28 mouse cellular contexts compared by ENCODE assay signal in the genomic region with DNA sequence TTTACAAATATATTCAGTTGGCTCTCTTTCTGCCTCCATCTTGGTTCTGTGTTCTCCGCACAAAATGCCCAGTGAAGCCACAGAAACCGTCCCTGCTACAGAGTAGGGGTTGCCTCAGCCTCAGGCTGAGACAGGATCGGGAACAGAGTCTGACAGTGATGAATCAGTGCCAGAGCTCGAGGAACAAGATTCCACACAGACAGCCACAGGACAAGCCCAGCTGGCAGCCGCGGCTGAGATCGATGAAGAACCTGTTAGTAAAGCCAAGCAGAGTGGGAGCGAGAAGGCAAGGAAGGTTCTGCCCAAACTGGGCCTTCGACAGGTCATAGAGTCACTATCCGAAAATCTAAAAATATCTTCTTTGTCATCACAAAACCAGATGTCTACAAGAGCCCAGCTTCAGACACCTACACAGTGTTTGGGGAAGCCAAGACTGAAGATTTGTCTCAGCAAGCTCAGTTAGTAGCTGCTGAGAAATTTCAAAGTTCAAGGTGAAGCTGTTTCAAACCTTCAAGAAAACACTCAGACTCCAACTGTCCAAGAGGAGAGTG. TPM values are rescaled to one million over a fixed set of nuclear protein-coding genes. Genes with fewer than 3 reads are reported as not detected.
"Had no signal": no experiment of that assay in that cellular context is flagged by ENCODE, and none has a peak within 500 bp of the region (broad histone marks: within the 10 kb centered on the region; RNA-seq: fewer than 3 reads in every experiment).

No protein-coding gene starts in this region.

- H3K27ac ChIP-seq: lung, embryonic 15.5 days; macrophage; midbrain, embryonic 13.5 days; midbrain, embryonic 15.5 days; neural tube, embryonic 12.5 days had no signal

- H3K4me1 ChIP-seq: lung, embryonic 15.5 days; megakaryocyte, embryonic 14.5 days; midbrain, embryonic 13.5 days; midbrain, embryonic 15.5 days; neural tube, embryonic 12.5 days had no signal

- H3K4me3 ChIP-seq: lung, embryonic 15.5 days; megakaryocyte, embryonic 14.5 days; midbrain, embryonic 13.5 days; midbrain, embryonic 15.5 days; neural tube, embryonic 12.5 days had no signal

- H3K4me2 ChIP-seq: lung, embryonic 15.5 days; midbrain, embryonic 11.5 days; midbrain, embryonic 13.5 days; midbrain, embryonic 15.5 days; neural tube, embryonic 12.5 days had no signal

- H3K27me3 ChIP-seq: lung, embryonic 15.5 days; megakaryocyte, embryonic 14.5 days; midbrain, embryonic 13.5 days; midbrain, embryonic 15.5 days; neural tube, embryonic 12.5 days had no signal

- DNase-seq: lung, adult 2 months; lung, postnatal 14 days; lung, postnatal 36 days; retina, postnatal 1 day; right cerebral cortex, adult 18-20 months; right cerebral cortex, postnatal 25 days; right cerebral cortex, postnatal 4 days; spleen, adult 18-20 months; thymus, adult 18-20 months; thymus, postnatal 14 days; thymus, postnatal 36 days had no signal

- H3K9me3 ChIP-seq: lung, embryonic 15.5 days; midbrain, embryonic 13.5 days; midbrain, embryonic 15.5 days; neural tube, embryonic 12.5 days had no signal

- H3K36me3 ChIP-seq: lung, embryonic 15.5 days; midbrain, embryonic 13.5 days; midbrain, embryonic 15.5 days; neural tube, embryonic 12.5 days had no signal

- ATAC-seq: lung, postnatal 0 days; midbrain, embryonic 13.5 days; midbrain, embryonic 15.5 days had no signal

- H3K9ac ChIP-seq: lung, embryonic 15.5 days; midbrain, embryonic 13.5 days; midbrain, embryonic 15.5 days; neural tube, embryonic 12.5 days had no signal

RNA-seq across cellular contexts. Expression of a gene that starts 15.1 kb away (rescaled TPM):
- total RNA-seq: megakaryocyte progenitor cell, adult 5-6 weeks; midbrain, postnatal 0 days; monocyte, adult 5-6 weeks; neutrophil, adult 5-6 weeks had no signal
- polyA plus RNA-seq: lung, adult 2 months; lung, embryonic 15.5 days; lung, postnatal 0 days; macrophage; midbrain, embryonic 11.5 days; midbrain, embryonic 13.5 days; midbrain, embryonic 15.5 days; midbrain, postnatal 0 days; neural tube, embryonic 12.5 days; neural tube, embryonic 14.5 days; small intestine, adult 2 months; stomach, embryonic 14.5 days; stomach, embryonic 16.5 days; thymus, postnatal 0 days had no signal

RNA-seq across cellular contexts. Expression of a gene that starts 22.8 kb away (rescaled TPM):
- total RNA-seq: megakaryocyte progenitor cell, adult 5-6 weeks; monocyte, adult 5-6 weeks; neutrophil, adult 5-6 weeks had no signal
- polyA plus RNA-seq: macrophage had no signal

RNA-seq across cellular contexts. Expression of a gene that starts 26.9 kb away (rescaled TPM):
- total RNA-seq: megakaryocyte progenitor cell, adult 5-6 weeks; midbrain, postnatal 0 days; monocyte, adult 5-6 weeks; neutrophil, adult 5-6 weeks had no signal
- polyA plus RNA-seq: lung, adult 2 months; lung, embryonic 15.5 days; lung, postnatal 0 days; macrophage; midbrain, embryonic 11.5 days; midbrain, embryonic 13.5 days; midbrain, embryonic 15.5 days; midbrain, postnatal 0 days; neural tube, embryonic 12.5 days; neural tube, embryonic 14.5 days; small intestine, adult 2 months; stomach, embryonic 14.5 days; stomach, embryonic 16.5 days; thymus, postnatal 0 days had no signal

RNA-seq across cellular contexts. Expression of a gene that starts 29.3 kb away (rescaled TPM):
- total RNA-seq: megakaryocyte progenitor cell, adult 5-6 weeks; midbrain, postnatal 0 days; monocyte, adult 5-6 weeks; neutrophil, adult 5-6 weeks had no signal
- polyA plus RNA-seq: lung, embryonic 15.5 days; macrophage; midbrain, embryonic 11.5 days; midbrain, embryonic 13.5 days; midbrain, embryonic 15.5 days; midbrain, postnatal 0 days; neural tube, embryonic 12.5 days; neural tube, embryonic 14.5 days; small intestine, adult 2 months; stomach, embryonic 14.5 days; stomach, embryonic 16.5 days; thymus, postnatal 0 days had no signal

RNA-seq across cellular contexts. Expression of a gene that starts 43.8 kb away (rescaled TPM):
- total RNA-seq: megakaryocyte progenitor cell, adult 5-6 weeks; midbrain, postnatal 0 days; monocyte, adult 5-6 weeks; neutrophil, adult 5-6 weeks had no signal
- polyA plus RNA-seq: lung, adult 2 months; lung, embryonic 15.5 days; lung, postnatal 0 days; macrophage; midbrain, embryonic 11.5 days; midbrain, embryonic 13.5 days; midbrain, embryonic 15.5 days; midbrain, postnatal 0 days; neural tube, embryonic 12.5 days; neural tube, embryonic 14.5 days; small intestine, adult 2 months; stomach, embryonic 14.5 days; stomach, embryonic 16.5 days; thymus, postnatal 0 days had no signal
